Mouse (Mus musculus) testis, adult 2 months (tissue): ENCODE measurements around the gene Cxcl9.

ENCODE experiments used
- CTCF ChIP-seq: fragments of 200-500 bp; IDR thresholded peaks from 2 replicates; pipeline ENCODE4 v1.5.1; 2012; ENCODE audit warnings: low read depth, mild to moderate bottlenecking, inconsistent platforms, low read length, moderate library complexity; ENCODE audit not compliant: control insufficient read depth, insufficient read depth, insufficient replicate concordance
- POLR2A ChIP-seq: fragments of 200-500 bp; IDR thresholded peaks from 2 replicates; pipeline ENCODE4 v1.6.1; 2012; ENCODE audit warnings: low read depth, mild to moderate bottlenecking, inconsistent platforms, low read length, moderate library complexity; ENCODE audit not compliant: control insufficient read depth

- TF ChIP-seq CTCF (no peak), POLR2A (no peak)
These were observed 6.1 kb downstream of the Cxcl9 start for GRCm38 (mm10) chr5:92321631-92322400.
